Mouse (Mus musculus): ENCODE results near the gene Mmp15. TPM values are rescaled to one million over a fixed set of nuclear protein-coding genes. Genes with fewer than 3 reads are reported as not detected.

The Mmp15 gene
- polyA plus RNA-seq, 1 experiment from 2014 or later, result 24.6 TPM

GRCm38 (mm10) chr8:95397201-95397600, 45.1 kb downstream of the Mmp15 start:
- DNase-seq (ENCODE audit: low spot score) (no peak), ATAC-seq (ENCODE audit: low FRiP score) (no peak)
- H3K36me3 ChIP-seq (replicated peaks; ENCODE audit: control insufficient read depth, insufficient read depth), result no peaks in the 10 kb centered on the region
- no peak overlapping the region for H3K4me2 ChIP-seq (replicated peaks)
- WGBS, result 41% methylated on average over 5 of the region's 5 CpGs
- no peak overlapping the region for H3K9ac ChIP-seq
- 0 out of 2 replicates have a peak, but pooled peaks cover 3% of the 10 kb centered on the region for H3K4me1 ChIP-seq (replicated peaks; ENCODE audit: control insufficient read depth, insufficient read depth, low read length)
- H3K4me3 ChIP-seq (replicated peaks; ENCODE audit: low read length), result no peak overlapping the region
- no peaks in the 10 kb centered on the region for H3K27me3 ChIP-seq (ENCODE audit: control insufficient read depth, insufficient read depth, low read length)
- no peak overlapping the region for H3K27ac ChIP-seq
- H3K9me3 ChIP-seq (ENCODE audit: control insufficient read depth, low read length), result no peaks in the 10 kb centered on the region

GRCm38 (mm10) chr8:95399131-95399530, 47.1 kb downstream of the Mmp15 start:
- DNase-seq (ENCODE audit: low spot score) (no peak), ATAC-seq (ENCODE audit: low FRiP score) (no peak)
- no peak overlapping the region for H3K4me2 ChIP-seq (replicated peaks)
- WGBS, result 75% methylated on average over 9 of the region's 9 CpGs
- H3K9me3 ChIP-seq (ENCODE audit: control insufficient read depth, low read length), result no peaks in the 10 kb centered on the region
- no peaks in the 10 kb centered on the region for H3K27me3 ChIP-seq (ENCODE audit: control insufficient read depth, insufficient read depth, low read length)
- H3K4me1 ChIP-seq (replicated peaks; ENCODE audit: control insufficient read depth, insufficient read depth, low read length), result 0 out of 2 replicates have a peak, but pooled peaks cover 3% of the 10 kb centered on the region
- H3K36me3 ChIP-seq (replicated peaks; ENCODE audit: control insufficient read depth, insufficient read depth), result no peaks in the 10 kb centered on the region
- no peak overlapping the region for H3K9ac ChIP-seq
- H3K4me3 ChIP-seq (replicated peaks; ENCODE audit: low read length), result no peak overlapping the region
- no peak overlapping the region for H3K27ac ChIP-seq

- no peak for ATAC-seq (ENCODE audit: low FRiP score)
- Histone ChIP-seq H3K9ac (no peak overlapping the region), H3K4me3 (replicated peaks; ENCODE audit: low read length) (no peak overlapping the region), H3K27ac (no peak overlapping the region), H3K9me3 (ENCODE audit: control insufficient read depth, low read length) (no peaks in the 10 kb centered on the region), H3K4me1 (replicated peaks; ENCODE audit: control insufficient read depth, insufficient read depth, low read length) (no peaks in the 10 kb centered on the region), H3K36me3 (replicated peaks; ENCODE audit: control insufficient read depth, insufficient read depth) (no peaks in the 10 kb centered on the region), H3K27me3 (ENCODE audit: control insufficient read depth, insufficient read depth, low read length) (no peaks in the 10 kb centered on the region), H3K4me2 (replicated peaks) (no peak overlapping the region)
- 85% methylated on average over 7 of the region's 7 CpGs for WGBS
- no peak for DNase-seq (ENCODE audit: low spot score)
Observed at GRCm38 (mm10) chr8:95401091-95401490, 49.0 kb downstream of the Mmp15 start.

GRCm38 (mm10) chr8:95409518-95409917, 57.5 kb downstream of the Mmp15 start:
- ATAC-seq (ENCODE audit: low FRiP score) (no peak), DNase-seq (ENCODE audit: low spot score) (no peak)
- H3K4me1 ChIP-seq (replicated peaks; ENCODE audit: control insufficient read depth, insufficient read depth, low read length), result no peaks in the 10 kb centered on the region
- H3K27me3 ChIP-seq (ENCODE audit: control insufficient read depth, insufficient read depth, low read length), result no peaks in the 10 kb centered on the region
- H3K36me3 ChIP-seq (replicated peaks; ENCODE audit: control insufficient read depth, insufficient read depth), result no peaks in the 10 kb centered on the region
- no peak overlapping the region for H3K4me3 ChIP-seq (replicated peaks; ENCODE audit: low read length)
- H3K9ac ChIP-seq, result no peak overlapping the region
- no peaks in the 10 kb centered on the region for H3K9me3 ChIP-seq (ENCODE audit: control insufficient read depth, low read length)
- WGBS, result 80% methylated on average over 5 of the region's 5 CpGs
- no peak overlapping the region for H3K4me2 ChIP-seq (replicated peaks)
- H3K27ac ChIP-seq, result no peak overlapping the region

- Histone ChIP-seq H3K27ac (no peak overlapping the region), H3K9ac (no peak overlapping the region; the same call in 1 of the 2 replicates), H3K4me2 (replicated peaks) (no peak overlapping the region), H3K4me1 (replicated peaks; ENCODE audit: control insufficient read depth, insufficient read depth, low read length) (no peaks in the 10 kb centered on the region), H3K27me3 (ENCODE audit: control insufficient read depth, insufficient read depth, low read length) (no peaks in the 10 kb centered on the region), H3K9me3 (ENCODE audit: control insufficient read depth, low read length) (no peaks in the 10 kb centered on the region), H3K36me3 (replicated peaks; ENCODE audit: control insufficient read depth, insufficient read depth) (no peaks in the 10 kb centered on the region), H3K4me3 (replicated peaks; ENCODE audit: low read length) (no peak overlapping the region)
- no peak for ATAC-seq (ENCODE audit: low FRiP score)
- WGBS, result 58% methylated on average over 10 of the region's 10 CpGs
- DNase-seq (ENCODE audit: low spot score), result no peak
Observed at GRCm38 (mm10) chr8:95411309-95411972, 59.4 kb downstream of the Mmp15 start.

GRCm38 (mm10) chr8:95422193-95422810, 70.2 kb downstream of the Mmp15 start:
- no peak for DNase-seq (ENCODE audit: low spot score)

More at GRCm38 (mm10) chr8:95422193-95422810, 70.2 kb downstream of the Mmp15 start:
- Histone ChIP-seq H3K27me3 (ENCODE audit: control insufficient read depth, insufficient read depth, low read length) (no peaks in the 10 kb centered on the region), H3K4me3 (replicated peaks; ENCODE audit: low read length) (no peak overlapping the region), H3K4me2 (replicated peaks) (no peak overlapping the region), H3K4me1 (replicated peaks; ENCODE audit: control insufficient read depth, insufficient read depth, low read length) (peaks cover 13% of the 10 kb centered on the region), H3K9ac (no peak overlapping the region), H3K36me3 (replicated peaks; ENCODE audit: control insufficient read depth, insufficient read depth) (peaks cover 50% of the 10 kb centered on the region), H3K9me3 (ENCODE audit: control insufficient read depth, low read length) (no peaks in the 10 kb centered on the region), H3K27ac (no peak overlapping the region)
- no peak for ATAC-seq (ENCODE audit: low FRiP score)
- 91% methylated on average over 14 of the region's 14 CpGs for WGBS

Other genes with a start within 250 kb of the Mmp15 start
- gene Kifc3, start 149.5 kb upstream of the Mmp15 start, polyA plus RNA-seq (2014; fragmentation: Nextera tagmentation; extraction: Ambion mirVana), result 22.0 and 24.2 TPM in 2 replicates
- gene Cngb1, start 45.7 kb upstream of the Mmp15 start, polyA plus RNA-seq (2014; fragmentation: Nextera tagmentation; extraction: Ambion mirVana), result 0.18 and 0.44 TPM in 2 replicates
- 2.2 and 2.9 TPM in 2 replicates for gene Tepp, start 41.7 kb upstream of the Mmp15 start, polyA plus RNA-seq (2014; fragmentation: Nextera tagmentation; extraction: Ambion mirVana)
- gene Zfp319, start 20.3 kb upstream of the Mmp15 start, polyA plus RNA-seq (2014; fragmentation: Nextera tagmentation; extraction: Ambion mirVana), result 14.2 and 15.9 TPM in 2 replicates
- 31.0 and 32.3 TPM in 2 replicates for gene Usb1, start 20.0 kb upstream of the Mmp15 start, polyA plus RNA-seq (2014; fragmentation: Nextera tagmentation; extraction: Ambion mirVana)
- gene Cfap20, start 82.6 kb downstream of the Mmp15 start, polyA plus RNA-seq (2014; fragmentation: Nextera tagmentation; extraction: Ambion mirVana), result 128 and 139 TPM in 2 replicates
- 15.8 and 16.1 TPM in 2 replicates for gene Csnk2a2, start 137.8 kb downstream of the Mmp15 start, polyA plus RNA-seq (2014; fragmentation: Nextera tagmentation; extraction: Ambion mirVana)
- gene Ccdc113, start 181.8 kb downstream of the Mmp15 start, polyA plus RNA-seq (2014; fragmentation: Nextera tagmentation; extraction: Ambion mirVana), result 3.1 and 3.4 TPM in 2 replicates
- not detected in 2 replicates for gene Prss54, start 224.1 kb downstream of the Mmp15 start, polyA plus RNA-seq (2014; fragmentation: Nextera tagmentation; extraction: Ambion mirVana)

All from hindbrain, embryonic 14.5 days (tissue).